Mouse (Mus musculus): ENCODE measurements around the gene Usp44. TPM values are rescaled to one million over a fixed set of nuclear protein-coding genes. Genes with fewer than 3 reads are reported as not detected.
"Not testable (repeated sequence)": the region's sequence is repeated elsewhere in the genome, so short reads cannot be mapped to it uniquely, and the experiment has no call there.

The Usp44 gene
- total RNA-seq (2015; ENCODE audit: low replicate concordance) (not detected in 2 replicates), total RNA-seq (2017; ENCODE audit: low replicate concordance) (0.28 TPM in 1 of 2 replicates, not detected in the other)

- no peak for ATAC-seq (replicated peaks; ENCODE audit: low FRiP score, poor library complexity, severe bottlenecking)
Measured at GRCm38 (mm10) chr10:93830931-93831729, at the start of gene Usp44. Gene Usp44, plus strand, starts transcription at chr10:93831555.

GRCm38 (mm10) chr10:93783216-93784013 is 47.9 kb upstream of the Usp44 start:
- no peak for ATAC-seq (replicated peaks; ENCODE audit: low FRiP score, poor library complexity, severe bottlenecking)

DNA sequence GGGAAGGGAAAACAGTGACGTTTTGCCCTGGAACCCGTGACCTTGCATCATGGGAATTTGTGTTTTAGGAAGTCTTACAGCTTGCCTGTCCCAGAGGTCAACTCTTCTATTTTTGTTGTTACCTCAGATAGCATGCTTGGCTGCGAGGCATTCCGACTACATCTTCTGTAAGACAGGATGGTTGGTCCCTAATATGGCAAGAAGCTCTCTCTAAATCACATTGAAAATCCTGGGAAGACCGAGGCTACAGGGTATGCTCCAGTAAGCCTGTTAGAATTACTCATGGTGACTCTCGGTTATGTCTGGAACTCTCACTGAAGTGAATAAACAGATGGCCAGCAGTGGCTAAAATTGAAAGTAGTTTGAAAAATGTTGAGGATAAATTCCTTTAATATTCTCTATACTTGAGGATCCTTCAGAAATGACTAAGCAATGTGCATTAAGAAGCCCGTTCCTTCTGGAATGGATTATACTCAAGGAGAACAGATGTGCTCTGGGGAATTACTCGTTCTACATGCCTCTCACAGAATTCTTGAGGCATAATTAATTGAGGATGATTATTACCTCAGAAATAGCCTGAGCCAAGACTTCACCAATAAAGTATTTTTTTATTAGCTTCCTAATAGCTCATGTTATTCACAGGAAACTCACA is 31.5 kb upstream of the Usp44 start:
- no peak for ATAC-seq (replicated peaks; ENCODE audit: low FRiP score, poor library complexity, severe bottlenecking)

DNA sequence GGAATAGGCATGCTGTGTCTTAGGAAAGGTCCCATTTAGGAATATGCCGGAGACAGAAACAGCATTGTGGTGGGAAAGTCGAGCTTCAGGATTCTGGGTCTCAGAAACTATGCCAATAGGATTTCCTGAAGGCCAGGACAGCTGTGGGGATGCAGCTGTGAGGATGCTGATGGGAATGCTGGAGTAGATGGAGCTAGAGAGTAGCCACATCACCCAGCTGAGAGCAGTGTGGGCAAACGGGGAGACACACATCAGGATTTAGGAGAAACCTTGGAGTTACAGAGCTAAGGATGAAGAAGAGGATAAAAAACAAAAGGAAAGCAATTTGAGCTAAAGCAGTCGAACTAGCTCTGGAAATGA is 31.0 kb upstream of the Usp44 start:
- ATAC-seq (replicated peaks; ENCODE audit: low FRiP score, poor library complexity, severe bottlenecking), result no peak

DNA sequence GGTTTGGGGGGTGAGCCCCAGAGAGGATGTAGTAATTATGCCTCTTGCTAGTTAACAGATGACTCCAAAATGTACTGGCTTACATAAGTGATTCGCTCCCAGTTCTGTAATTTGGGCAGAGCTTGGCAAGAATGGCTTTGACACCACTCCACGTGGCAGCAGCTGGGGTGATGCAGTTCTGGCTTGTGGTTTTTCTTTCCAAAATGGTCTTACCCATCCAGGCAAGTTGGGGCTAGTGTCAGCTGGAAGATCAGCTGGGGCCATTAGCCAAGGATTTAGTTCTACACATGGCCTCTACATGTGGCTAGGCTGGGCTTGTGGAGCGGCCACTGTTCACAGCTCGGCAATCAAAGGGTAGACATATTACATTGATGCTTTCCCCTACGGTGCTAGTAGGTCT is 30.5 kb upstream of the Usp44 start:
- ATAC-seq (replicated peaks; ENCODE audit: low FRiP score, poor library complexity, severe bottlenecking), result no peak

GRCm38 (mm10) chr10:93803199-93803598 is 28.2 kb upstream of the Usp44 start:
- ATAC-seq (replicated peaks; ENCODE audit: low FRiP score, poor library complexity, severe bottlenecking), result no peak

DNA sequence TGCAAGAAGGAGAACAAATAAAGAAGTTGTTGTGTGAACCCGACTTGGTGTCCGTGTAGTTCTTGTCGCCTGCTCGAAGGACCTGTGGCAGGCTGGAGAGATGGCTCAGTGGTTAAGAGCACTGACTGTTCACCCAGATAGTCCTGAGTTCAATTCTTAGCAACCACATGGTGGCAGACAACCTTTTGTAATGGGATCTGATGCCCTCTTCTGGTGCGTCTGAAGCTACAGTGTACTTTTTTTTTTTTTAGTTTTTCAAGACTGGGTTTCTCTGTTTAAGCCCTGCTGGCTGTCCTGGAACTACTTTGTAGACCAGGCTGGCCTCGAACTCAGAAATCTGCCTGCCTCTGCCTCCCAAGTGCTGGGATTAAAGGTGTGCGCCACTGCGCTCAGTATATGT is 21.9 kb upstream of the Usp44 start:
- ATAC-seq (replicated peaks; ENCODE audit: low FRiP score, poor library complexity, severe bottlenecking), result not testable (repeated sequence)

DNA sequence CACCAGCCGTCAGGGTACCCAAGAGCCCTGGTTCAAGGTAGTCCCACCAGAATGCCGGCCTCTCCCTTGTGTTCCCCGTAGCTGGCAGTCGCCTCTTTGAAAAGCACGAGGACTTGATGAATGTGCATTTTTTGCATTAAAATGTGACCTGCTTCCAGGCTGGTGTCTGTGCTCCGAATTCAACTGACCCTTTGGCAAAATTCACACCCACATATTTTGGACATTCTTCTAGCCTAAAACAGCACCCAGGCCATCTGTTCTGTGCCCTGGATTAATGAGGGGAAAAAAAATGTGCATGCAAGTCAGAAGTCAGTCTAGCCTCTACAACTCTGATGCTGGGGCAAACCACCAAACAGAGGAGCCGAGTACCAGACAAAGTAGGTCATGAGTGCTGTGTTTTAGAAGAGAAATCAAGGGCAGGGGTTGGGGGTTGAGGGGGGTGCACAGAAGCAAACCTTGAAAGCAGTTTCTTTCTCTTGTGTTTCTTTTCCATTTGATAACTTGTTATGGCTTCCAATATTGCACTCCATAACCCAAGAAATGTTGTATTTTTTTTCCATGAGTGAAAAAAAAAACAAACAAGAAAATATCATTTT is 20.7 kb upstream of the Usp44 start:
- ATAC-seq (replicated peaks; ENCODE audit: low FRiP score, poor library complexity, severe bottlenecking), result no peak

- ATAC-seq (replicated peaks; ENCODE audit: low FRiP score, poor library complexity, severe bottlenecking), result no peak
Measured at GRCm38 (mm10) chr10:93812098-93812497, 19.3 kb upstream of the Usp44 start.

DNA sequence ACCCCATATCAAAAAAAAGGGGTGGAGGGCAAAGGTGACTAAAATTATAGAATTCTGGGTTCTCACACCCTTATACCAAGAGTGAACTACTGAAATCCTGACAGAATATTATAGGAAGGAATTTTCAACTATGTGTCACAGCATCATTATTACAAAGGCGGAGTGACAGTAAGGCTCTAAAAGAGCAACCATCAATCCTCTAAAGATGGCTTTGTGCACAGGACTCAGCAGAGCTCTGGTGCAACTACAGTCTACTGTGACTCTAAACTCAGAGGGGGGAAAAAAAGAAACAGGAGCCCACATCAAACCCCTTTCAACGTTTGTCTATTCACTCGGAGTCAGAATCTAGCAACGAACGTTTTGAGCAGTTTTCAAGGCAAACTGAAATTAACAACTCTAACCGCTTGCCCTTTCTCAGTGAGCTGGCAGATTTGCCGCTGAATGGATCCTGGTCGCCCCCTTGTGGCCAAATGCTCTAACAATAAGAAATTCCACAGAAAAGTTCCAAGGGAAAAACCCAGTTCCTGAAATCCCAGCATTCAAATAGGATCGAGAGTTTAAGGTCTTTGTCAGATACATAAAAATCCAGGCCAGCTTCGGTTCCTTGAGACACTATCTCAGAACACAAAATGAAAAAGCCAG is 18.5 kb upstream of the Usp44 start:
- ATAC-seq (replicated peaks; ENCODE audit: low FRiP score, poor library complexity, severe bottlenecking), result peak; percentile 74

GRCm38 (mm10) chr10:93813755-93814154 is 17.6 kb upstream of the Usp44 start:
- ATAC-seq (replicated peaks; ENCODE audit: low FRiP score, poor library complexity, severe bottlenecking), result no peak

- ATAC-seq (replicated peaks; ENCODE audit: low FRiP score, poor library complexity, severe bottlenecking), result peak; percentile 86
Measured at GRCm38 (mm10) chr10:93818661-93819060, 12.7 kb upstream of the Usp44 start.

GRCm38 (mm10) chr10:93829898-93830831 is 1.2 kb upstream of the Usp44 start:
- ATAC-seq (replicated peaks; ENCODE audit: low FRiP score, poor library complexity, severe bottlenecking), result no peak

DNA sequence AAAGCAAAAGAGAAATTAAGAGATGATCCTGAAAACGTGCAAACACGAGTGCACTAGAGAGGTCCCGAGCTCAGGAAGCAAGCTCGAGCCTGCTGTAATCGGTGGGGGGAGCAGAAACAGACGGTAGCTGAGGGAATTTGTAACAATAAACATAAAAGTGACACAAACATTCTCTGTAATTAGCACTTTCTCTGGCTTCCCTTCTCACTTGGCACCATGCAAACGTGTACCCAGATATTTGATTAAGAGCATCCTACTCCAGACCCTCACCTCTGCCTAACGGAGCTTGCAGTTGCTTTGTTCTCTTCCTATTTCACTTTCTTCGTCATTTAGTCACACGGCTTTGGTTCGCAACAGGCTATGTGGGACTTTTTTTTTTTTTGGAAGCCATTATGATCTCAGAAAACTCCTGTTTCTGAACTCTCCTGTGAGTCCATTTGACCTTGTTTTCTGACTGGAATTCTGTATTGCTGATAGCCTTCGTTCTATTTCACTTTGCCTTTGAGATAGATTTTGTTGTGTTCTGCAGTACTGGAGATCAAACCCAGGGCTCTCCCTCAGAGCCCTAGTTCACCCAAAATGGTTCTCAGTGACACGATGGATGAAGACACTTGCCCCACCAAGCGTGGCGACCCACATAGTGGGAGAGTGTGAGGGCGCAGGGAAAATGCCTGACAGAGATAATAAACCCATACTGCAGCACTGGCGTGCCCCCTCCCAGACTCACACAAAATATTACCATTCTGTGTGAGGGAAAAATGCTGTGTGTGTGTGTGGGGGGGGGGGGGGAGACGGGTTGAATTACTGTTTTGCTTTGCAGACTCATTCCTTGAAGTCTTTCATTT is 597 bp downstream of the Usp44 start:
- ATAC-seq (replicated peaks; ENCODE audit: low FRiP score, poor library complexity, severe bottlenecking), result no peak

GRCm38 (mm10) chr10:93832811-93833210 is 1.5 kb downstream of the Usp44 start:
- ATAC-seq (replicated peaks; ENCODE audit: low FRiP score, poor library complexity, severe bottlenecking), result no peak

DNA sequence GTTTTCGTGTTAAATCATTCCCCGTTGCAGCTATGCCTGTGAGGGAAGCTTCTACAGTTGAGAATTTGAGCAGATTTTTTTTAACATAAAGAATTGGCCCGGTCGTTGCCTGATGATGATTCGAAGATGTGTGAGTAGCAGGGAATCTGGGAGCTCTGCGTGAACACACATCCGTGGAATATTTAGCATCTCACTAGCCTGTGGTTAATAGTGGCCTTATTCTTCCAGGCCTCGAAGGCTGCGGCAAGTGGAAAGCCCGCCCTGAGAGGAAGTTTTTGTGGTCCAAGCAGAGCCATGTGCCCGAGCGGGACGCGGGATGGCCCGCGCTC is 2.0 kb downstream of the Usp44 start:
- no peak for ATAC-seq (replicated peaks; ENCODE audit: low FRiP score, poor library complexity, severe bottlenecking)

DNA sequence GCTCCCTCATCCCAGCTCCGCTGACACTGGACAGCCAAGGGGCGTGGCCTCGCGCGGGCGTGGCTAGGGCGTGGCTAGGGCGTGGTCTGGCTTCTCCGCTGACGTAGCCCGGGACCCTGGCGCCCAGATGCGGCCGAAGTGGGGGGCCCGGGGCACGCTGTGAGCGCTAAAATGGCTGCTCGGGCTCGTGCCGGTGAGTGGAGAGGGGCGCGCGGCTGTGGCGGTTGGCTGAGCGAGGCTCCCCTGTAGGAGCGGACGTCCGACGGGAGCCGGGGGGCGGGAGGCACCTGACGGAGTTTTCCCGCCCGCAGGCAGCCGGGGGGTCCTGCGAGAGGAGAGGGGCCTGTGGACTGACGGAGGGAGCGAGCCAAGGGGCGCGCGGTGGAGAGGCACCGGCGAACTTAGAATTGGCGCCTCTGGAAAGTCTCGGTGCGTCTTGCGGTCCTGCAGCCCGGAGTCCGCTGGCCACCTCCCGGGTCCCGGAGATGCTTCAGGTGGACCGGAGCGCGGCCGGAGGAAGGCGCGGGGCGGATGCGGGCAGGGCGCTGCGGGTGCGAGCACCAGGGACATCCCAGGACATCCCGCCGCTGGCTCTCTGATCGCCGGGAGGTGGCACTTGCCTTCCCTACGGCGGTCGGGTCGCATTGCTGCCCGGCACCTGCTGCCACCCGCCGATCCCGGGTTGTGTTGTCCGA is 2.5 kb downstream of the Usp44 start:
- ATAC-seq (replicated peaks; ENCODE audit: low FRiP score, poor library complexity, severe bottlenecking), result peak; percentile 84
